Mouse (Mus musculus): Measurements from ENCODE around the gene Slc35f6.
"Not testable (repeated sequence)": the region's sequence is repeated elsewhere in the genome, so short reads cannot be mapped to it uniquely, and the experiment has no call there.

Gene Slc35f6

DNA sequence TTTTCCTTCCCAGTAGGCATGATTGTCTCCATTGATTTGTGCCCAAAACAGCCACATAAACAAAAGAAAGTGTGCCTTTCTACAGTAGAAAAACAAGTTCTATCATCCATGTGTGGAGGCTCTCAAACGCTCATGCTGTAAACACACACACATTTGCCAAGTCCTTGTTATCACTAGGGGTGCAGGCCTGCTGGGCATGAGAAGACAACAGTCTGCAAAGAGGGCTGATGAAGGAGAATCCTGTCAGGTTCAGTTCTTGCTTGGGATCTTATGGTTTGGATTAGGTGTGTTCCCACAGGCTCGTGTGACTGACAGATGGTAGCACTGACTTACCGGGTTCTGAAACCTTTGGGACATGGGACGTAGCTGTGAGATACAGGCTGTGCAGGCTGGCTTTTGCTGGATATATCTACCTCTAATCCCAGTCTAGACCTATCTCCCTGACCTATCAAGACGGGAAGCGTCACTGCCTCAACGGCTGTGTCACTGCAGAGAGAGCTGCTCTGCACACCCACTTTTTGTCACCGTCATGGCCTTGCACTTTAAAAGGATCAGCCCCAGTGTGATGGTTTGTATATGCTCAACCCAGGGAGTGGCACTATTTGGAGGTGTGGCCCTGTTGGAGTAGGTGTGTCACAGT lies 52.7 kb downstream of the Slc35f6 start:
- no peak for DNase-seq (ENCODE audit: low read depth, low spot score)

DNA sequence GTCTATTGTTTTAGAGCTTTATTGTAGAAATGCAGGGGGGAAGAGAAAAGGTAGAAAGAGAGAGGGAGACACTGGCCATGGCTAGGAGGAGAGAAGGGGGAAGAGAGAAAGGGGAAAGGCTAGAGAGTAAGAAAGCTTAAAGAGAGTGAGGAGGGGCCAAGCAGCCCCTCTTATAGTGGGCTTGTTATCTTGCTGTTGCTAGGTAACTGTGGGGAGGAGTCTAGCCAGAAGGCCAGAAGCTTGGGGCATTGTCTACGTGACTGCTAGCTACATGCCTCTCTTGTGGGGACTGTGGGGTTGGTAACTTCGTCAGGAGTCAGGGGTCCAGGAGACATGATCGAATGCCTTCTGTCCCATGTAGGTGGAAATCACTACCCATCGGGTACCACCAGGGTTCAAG lies 53.6 kb downstream of the Slc35f6 start:
- not testable (repeated sequence) for DNase-seq (ENCODE audit: low read depth, low spot score)

DNA sequence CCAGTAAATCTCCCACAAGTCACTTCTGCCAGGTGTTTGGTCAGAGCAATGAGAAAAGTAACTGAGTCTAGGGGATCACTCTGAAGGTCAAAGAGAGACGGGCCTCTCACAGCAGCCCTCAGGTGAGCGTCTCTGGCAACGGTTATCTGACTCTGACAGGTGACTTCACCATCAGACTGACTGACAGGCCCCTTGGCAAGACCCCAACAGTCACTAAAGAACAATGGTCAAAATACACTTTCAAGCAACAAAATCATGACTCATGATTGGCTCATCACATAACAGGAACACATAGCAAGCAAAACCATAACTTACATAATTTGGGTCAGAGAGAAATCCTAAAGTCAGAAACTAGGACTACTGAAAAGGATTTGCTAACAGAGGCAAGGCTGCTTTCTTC lies 54.1 kb downstream of the Slc35f6 start:
- no peak for DNase-seq (ENCODE audit: low read depth, low spot score)
